Mouse (Mus musculus): Measurements from ENCODE around the gene Ctnna2.

DNA sequence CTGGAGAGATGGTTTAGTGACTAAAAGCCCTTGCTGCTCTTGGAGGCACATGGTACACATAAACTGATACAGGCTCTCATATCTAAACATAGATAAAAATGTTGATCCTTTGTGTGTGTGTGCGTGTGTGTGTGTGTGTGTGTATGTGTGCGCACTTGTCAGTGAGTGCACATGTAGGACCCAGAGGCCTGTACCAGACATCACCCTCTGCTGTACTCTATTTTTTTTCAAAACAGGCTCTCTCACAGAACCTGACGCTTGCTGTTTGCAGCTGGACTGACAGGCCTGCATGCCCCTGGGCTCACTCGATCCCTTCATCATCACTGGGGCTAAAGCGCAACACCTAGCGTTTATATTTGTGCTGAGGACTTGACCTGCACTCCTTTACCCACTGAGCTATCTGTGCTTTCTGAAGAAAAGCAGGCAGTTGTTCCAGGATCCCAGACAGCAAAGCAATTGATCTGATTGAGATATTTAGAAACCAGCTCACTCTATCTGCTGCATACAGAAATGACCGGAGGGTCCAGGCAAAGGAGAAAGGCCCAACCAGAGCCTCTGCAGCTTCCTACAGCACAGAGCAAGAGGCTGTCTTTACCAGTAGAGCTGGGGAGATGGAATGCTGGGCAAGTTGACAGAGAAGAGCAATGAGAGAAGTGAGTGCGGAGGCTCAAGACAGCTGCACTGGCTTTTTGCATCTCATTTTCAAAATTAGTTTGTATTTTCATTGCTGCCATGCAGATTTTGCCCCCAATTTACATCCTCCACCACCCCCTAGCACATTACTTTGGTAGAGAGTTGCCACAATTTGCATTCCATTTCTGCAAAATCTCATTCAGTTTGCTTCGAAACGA is 870.2 kb downstream of the Ctnna2 start:
- TF ChIP-seq GATA1 (IDR thresholded peaks at IDR 0.05; ENCODE audit: low read length) (no peak), TAL1 (IDR thresholded peaks at IDR 0.05; ENCODE audit: low read length) (no peak)

Measured in erythroblast, embryonic 14.5 days (primary cell).